Mouse (Mus musculus): ENCODE results near the gene Olfr466.

DNA sequence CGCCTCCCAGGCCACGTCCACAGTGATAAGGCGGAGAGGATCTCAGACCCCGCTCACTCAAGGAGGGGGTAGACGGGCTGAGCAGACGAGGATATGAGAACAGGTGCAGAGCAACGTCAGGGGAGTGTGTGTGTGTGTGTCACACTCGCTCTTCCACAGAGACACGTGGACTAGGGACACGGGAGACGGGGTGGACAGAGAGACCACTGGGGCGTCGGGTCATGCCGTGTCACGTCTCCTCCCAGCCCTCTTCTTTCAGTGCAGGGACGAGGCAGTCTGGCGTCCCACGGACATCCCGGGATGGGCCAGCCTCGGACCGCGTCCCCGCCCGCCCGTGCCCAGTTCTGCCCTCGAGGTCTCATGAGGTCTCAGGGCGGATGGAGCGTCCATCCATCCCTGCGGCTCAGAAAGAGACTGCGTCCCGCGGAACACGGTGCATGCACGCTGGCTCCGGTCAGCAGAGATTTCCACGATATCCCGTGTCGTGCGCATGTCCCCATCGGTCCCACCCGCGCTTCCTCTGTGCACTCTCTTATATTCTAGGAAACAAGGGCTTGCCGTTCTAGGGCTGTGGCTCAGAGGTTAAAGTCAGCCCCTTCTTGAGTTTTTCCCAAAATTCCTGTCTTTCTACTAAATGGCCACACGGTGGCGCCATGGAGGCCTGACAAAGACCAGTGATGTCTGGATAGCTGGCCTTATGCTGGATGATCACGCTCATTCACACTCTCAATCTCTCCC, 25.9 kb downstream of the Olfr466 start:
- peak; percentile 75 for TF ChIP-seq CTCF (IDR thresholded peaks at IDR 0.05; ENCODE audit: low read depth)
- TF ChIP-seq EP300 (optimal IDR thresholded peaks at IDR 0.05) = no peak
